Mouse (Mus musculus): ENCODE data around the gene Usp48.

DNA sequence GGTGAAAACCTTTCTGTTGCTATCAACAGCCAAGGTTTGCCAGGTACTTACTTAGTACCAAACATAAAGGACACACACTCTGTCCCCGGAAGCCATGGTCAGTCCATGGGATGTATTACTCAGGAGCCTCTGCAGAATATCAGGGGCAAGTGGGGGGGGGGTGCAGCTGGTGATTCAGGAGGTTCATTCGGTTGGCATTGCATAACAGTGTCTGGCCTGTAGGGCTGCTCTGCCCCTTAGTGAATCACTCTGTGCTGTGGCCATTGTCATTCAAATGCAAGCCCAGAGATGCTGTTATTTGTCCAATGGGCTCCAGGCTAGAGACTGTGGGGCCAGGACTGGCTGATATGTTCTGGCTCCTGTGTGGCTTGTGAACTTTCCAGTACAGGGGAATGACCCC lies 111.0 kb downstream of the Usp48 start:
- TF ChIP-seq CTCF (conservative IDR thresholded peaks at IDR 0.05 in 1 of 2, IDR thresholded peaks at IDR 0.05 in 1 of 2; ENCODE audit: low read depth in 2 of 2, low read length in 2 of 2) (no peak), GABPA (IDR thresholded peaks at IDR 0.05; ENCODE audit: insufficient replicate concordance, low read depth, low read length) (no peak), MAFK (IDR thresholded peaks at IDR 0.05; ENCODE audit: insufficient replicate concordance, low read length) (no peak), POLR2A (IDR thresholded peaks at IDR 0.05; ENCODE audit: low read depth, low read length) (no peak), MAX (IDR thresholded peaks at IDR 0.05; ENCODE audit: low read length) (no peak), KAT2A (IDR thresholded peaks at IDR 0.05; ENCODE audit: insufficient replicate concordance, low read length) (no peak), ZKSCAN1 (IDR thresholded peaks at IDR 0.05; ENCODE audit: borderline replicate concordance, low read depth, low read length) (no peak), USF1 (IDR thresholded peaks at IDR 0.05; ENCODE audit: low read depth, low read length) (no peak), JUN (IDR thresholded peaks at IDR 0.05; ENCODE audit: insufficient read depth, low read depth, low read length) (no peak)
